Mouse (Mus musculus) Patski (cell line): Measurements from ENCODE around the gene 3110001I22Rik. TPM values are rescaled to one million over a fixed set of nuclear protein-coding genes. Genes with fewer than 3 reads are reported as not detected.
"Not testable (repeated sequence)": the region's sequence is repeated elsewhere in the genome, so short reads cannot be mapped to it uniquely, and the experiment has no call there.

Experiments
- ATAC-seq: fragments of 100-300 bp; one replicate; pipeline ENCODE4 v1.8.0; 2021
- CTCF ChIA-PET: fragments of 350-600 bp; sonication (Branson Sonifier 250); formaldehyde crosslinking; loops from one replicate; lab custom pipeline; 2022; ENCODE audit warnings: inconsistent platforms; lab: Charles Lee
- POLR2A ChIA-PET: fragments of 350-600 bp; sonication (Branson Sonifier 250); formaldehyde crosslinking; loops from one replicate; lab custom pipeline; 2022; ENCODE audit warnings: antibody characterized with exemption, inconsistent platforms; lab: Charles Lee
- DNase-seq: peaks from one replicate; pipeline ENCODE4 v3.0.0-alpha.2; 2011; ENCODE audit warnings: low read depth, low spot score
- H3K27me3 ChIP-seq: fragments of 371-371 bp; one replicate; pipeline ENCODE4 v1.5.1; 2021
- CTCF ChIP-seq: fragments of 100-300 bp; IDR thresholded peaks from one replicate; pipeline ENCODE4 v1.5.1; 2021
- in situ Hi-C: fragments of 300-500 bp; cut with MboI; formaldehyde crosslinking; loops from 3 replicates; pipeline ENCODE4 v1.11.1; 2018; ENCODE audit warnings: low pct_unique_long_range_greater_than_20kb, mixed read lengths
- polyA plus RNA-seq: library from polyadenylated mRNA; unstranded; gene quantifications from one replicate; pipeline ENCODE4 v1.2.3, GENCODE M21; 2021

3110001I22Rik gene
- polyA plus RNA-seq, 1 experiment from 2014 or later, result 5.5 TPM

- ATAC-seq, result no peak
- no peak for TF ChIP-seq CTCF
- POLR2A ChIA-PET, result interaction anchor here (0.6 to 1.0 kb wide), 3 partner anchors 48 to 142 kb away, joined by 3 read pairs; no protein-coding TSS in a partner anchor
- in situ Hi-C loops, result no loop called here
- CTCF ChIA-PET, result interaction anchor here (2.0 kb wide), 1 partner anchor 12 kb away, joined by 6 read pairs; no protein-coding TSS in a partner anchor
- no peaks in the 10 kb centered on the region for H3K27me3 ChIP-seq
- DNase-seq, result no peak
Measured at GRCm38 (mm10) chr16:13668402-13669108, 3.2 kb upstream of the 3110001I22Rik start.

GRCm38 (mm10) chr16:13669282-13669681 lies 2.4 kb upstream of the 3110001I22Rik start:
- no peaks in the 10 kb centered on the region for H3K27me3 ChIP-seq
- in situ Hi-C loops, result no loop called here
- ATAC-seq (no peak), DNase-seq (no peak)
- TF ChIP-seq CTCF, result no peak
- ChIA-PET POLR2A (no interaction called here), CTCF (no interaction called here)

- POLR2A ChIA-PET, result interaction anchor here (1.4 kb wide), 1 partner anchor 63 kb away, joined by 3 read pairs; no protein-coding TSS in a partner anchor
- DNase-seq, ATAC-seq, in situ Hi-C loops, H3K27me3 ChIP-seq: not testable (repeated sequence)
- CTCF ChIA-PET, result interaction anchor here (1.9 kb wide), 1 partner anchor 63 kb away, joined by 8 read pairs; no protein-coding TSS in a partner anchor
Measured at GRCm38 (mm10) chr16:13670896-13671295, 833 bp upstream of the 3110001I22Rik start.

GRCm38 (mm10) chr16:13672386-13672898 lies 713 bp downstream of the 3110001I22Rik start:
- POLR2A ChIA-PET, result interaction anchor here (1.4 kb wide), 2 partner anchors 47 to 61 kb away, joined by 3 read pairs; no protein-coding TSS in a partner anchor

GRCm38 (mm10) chr16:13673114-13673513 lies 1.4 kb downstream of the 3110001I22Rik start:
- in situ Hi-C loops, result no loop called here
- CTCF ChIA-PET, result no interaction called here
- ATAC-seq (no peak), DNase-seq (no peak)
- POLR2A ChIA-PET, result interaction anchor here (1.4 kb wide), 1 partner anchor 46 kb away, joined by 3 read pairs; no protein-coding TSS in a partner anchor
- H3K27me3 ChIP-seq, result no peaks in the 10 kb centered on the region
- TF ChIP-seq CTCF, result no peak

More at GRCm38 (mm10) chr16:13672386-13672898, 713 bp downstream of the 3110001I22Rik start:
- ATAC-seq, result peak; percentile 55
- DNase-seq, result no peak
- no peaks in the 10 kb centered on the region for H3K27me3 ChIP-seq
- CTCF ChIA-PET, result interaction anchor here (1.9 kb wide), 1 partner anchor 61 kb away, joined by 8 read pairs; no protein-coding TSS in a partner anchor
- TF ChIP-seq CTCF, result no peak
- in situ Hi-C loops, result no loop called here

- DNase-seq (no peak), ATAC-seq (no peak)
- in situ Hi-C loops, result no loop called here
- TF ChIP-seq CTCF, result no peak
- H3K27me3 ChIP-seq, result no peaks in the 10 kb centered on the region
- ChIA-PET POLR2A (no interaction called here), CTCF (no interaction called here)
Measured at GRCm38 (mm10) chr16:13674511-13674910, 2.8 kb downstream of the 3110001I22Rik start.

- CTCF ChIA-PET, result interaction anchor here (1.0 to 1.5 kb wide), 3 partner anchors 14 to 124 kb away, joined by 3 to 4 read pairs (median 4); no protein-coding TSS in a partner anchor
- no peaks in the 10 kb centered on the region for H3K27me3 ChIP-seq
- in situ Hi-C loops, result no loop called here
Measured at GRCm38 (mm10) chr16:13678601-13679319, 7.0 kb downstream of the 3110001I22Rik start.

GRCm38 (mm10) chr16:13698998-13699397 lies 27.3 kb downstream of the 3110001I22Rik start:
- TF ChIP-seq CTCF, result peak; percentile 76
- in situ Hi-C loops, result no loop called here
- DNase-seq (no peak), ATAC-seq (no peak)
- POLR2A ChIA-PET, result no interaction called here
- CTCF ChIA-PET, result interaction anchor here (1.4 kb wide), 1 partner anchor 20 kb away, joined by 3 read pairs; no protein-coding TSS in a partner anchor
- no peaks in the 10 kb centered on the region for H3K27me3 ChIP-seq

More at GRCm38 (mm10) chr16:13678601-13679319, 7.0 kb downstream of the 3110001I22Rik start:
- TF ChIP-seq CTCF, result no peak
- peak; percentile 95 for ATAC-seq
- peak; percentile 94 for DNase-seq
- POLR2A ChIA-PET, result interaction anchor here (0.5 to 1.2 kb wide), 2 partner anchors 12 to 68 kb away, joined by 3 read pairs; no protein-coding TSS in a partner anchor

- CTCF ChIA-PET, result no interaction called here
- no peak for TF ChIP-seq CTCF
- no peaks in the 10 kb centered on the region for H3K27me3 ChIP-seq
- no peak for ATAC-seq
- DNase-seq, result no peak
- POLR2A ChIA-PET, result no interaction called here
- in situ Hi-C loops, result no loop called here
Measured at GRCm38 (mm10) chr16:13702184-13702583, 30.5 kb downstream of the 3110001I22Rik start.

- in situ Hi-C loops, result no loop called here
- no peak for TF ChIP-seq CTCF
- no peaks in the 10 kb centered on the region for H3K27me3 ChIP-seq
- ChIA-PET CTCF (interaction anchor here (0.8 to 1.5 kb wide), 2 partner anchors 9 to 29 kb away, joined by 3 to 4 read pairs; no protein-coding TSS in a partner anchor), POLR2A (interaction anchor here (0.9 kb wide), 1 partner anchor 11 kb away, joined by 3 read pairs; no protein-coding TSS in a partner anchor)
- DNase-seq (no peak), ATAC-seq (no peak)
Measured at GRCm38 (mm10) chr16:13704676-13705075, 32.9 kb downstream of the 3110001I22Rik start.
